Mouse (Mus musculus) myocyte (in vitro differentiated cells): ENCODE measurements around the gene Ogg1.

Source experiments
- CEBPB ChIP-seq: IDR thresholded peaks from 2 replicates; pipeline ENCODE4 v1.6.1; 2011; ENCODE audit warnings: mild to moderate bottlenecking, moderate library complexity; ENCODE audit not compliant: poor library complexity, insufficient read depth, severe bottlenecking
- E2F4 ChIP-seq: IDR thresholded peaks from one replicate; pipeline ENCODE4 v1.6.1; 2011; ENCODE audit warnings: mild to moderate bottlenecking, control low read depth, moderate library complexity; ENCODE audit not compliant: insufficient read depth
- MAX ChIP-seq: IDR thresholded peaks from one replicate; pipeline ENCODE4 v1.6.1; 2011; ENCODE audit warnings: low read depth, mild to moderate bottlenecking, control low read depth
- MYOD1 ChIP-seq, 3 experiments: IDR thresholded peaks; one replicate each; pipeline ENCODE4 v1.6.1; 2011; ENCODE audit warnings: control low read depth in 2 of 3, low read depth in 2 of 3, mild to moderate bottlenecking in 2 of 3, moderate library complexity in 1 of 3; ENCODE audit not compliant: insufficient read length in 2 of 3, control insufficient read depth in 1 of 3
- MYOG ChIP-seq, 3 experiments: IDR thresholded peaks; one replicate each; pipeline ENCODE4 v1.6.1; 2011; ENCODE audit warnings: control low read depth in 2 of 3, low read depth in 2 of 3, mild to moderate bottlenecking in 2 of 3; ENCODE audit not compliant: insufficient read length in 2 of 3, control insufficient read depth in 1 of 3, insufficient read depth in 1 of 3
- POLR2A ChIP-seq: IDR thresholded peaks from one replicate; pipeline ENCODE4 v1.6.1; 2011; ENCODE audit warnings: low read depth, mild to moderate bottlenecking, control low read depth, moderate library complexity; ENCODE audit not compliant: insufficient read length
- POLR2AphosphoS2 ChIP-seq: IDR thresholded peaks from one replicate; pipeline ENCODE4 v1.6.1; 2011; ENCODE audit warnings: low read depth, control low read depth; ENCODE audit not compliant: insufficient read length
- REST ChIP-seq: IDR thresholded peaks from one replicate; pipeline ENCODE4 v1.6.1; 2011; ENCODE audit warnings: mild to moderate bottlenecking, control low read depth, moderate library complexity; ENCODE audit not compliant: insufficient read depth, insufficient read length
- SRF ChIP-seq: IDR thresholded peaks from one replicate; pipeline ENCODE4 v1.6.1; 2011; ENCODE audit warnings: low read depth; ENCODE audit not compliant: control insufficient read depth, insufficient read length
- TCF12 ChIP-seq: IDR thresholded peaks from one replicate; pipeline ENCODE4 v1.6.1; 2011; ENCODE audit warnings: mild to moderate bottlenecking, control low read depth; ENCODE audit not compliant: poor library complexity, insufficient read depth, severe bottlenecking
- TCF3 ChIP-seq: IDR thresholded peaks from one replicate; pipeline ENCODE4 v1.6.1; 2011; ENCODE audit warnings: low read depth, control low read depth; ENCODE audit not compliant: insufficient read length
- USF1 ChIP-seq: IDR thresholded peaks from one replicate; pipeline ENCODE4 v1.6.1; 2011; ENCODE audit warnings: low read depth, mild to moderate bottlenecking, control low read depth, moderate library complexity

DNA sequence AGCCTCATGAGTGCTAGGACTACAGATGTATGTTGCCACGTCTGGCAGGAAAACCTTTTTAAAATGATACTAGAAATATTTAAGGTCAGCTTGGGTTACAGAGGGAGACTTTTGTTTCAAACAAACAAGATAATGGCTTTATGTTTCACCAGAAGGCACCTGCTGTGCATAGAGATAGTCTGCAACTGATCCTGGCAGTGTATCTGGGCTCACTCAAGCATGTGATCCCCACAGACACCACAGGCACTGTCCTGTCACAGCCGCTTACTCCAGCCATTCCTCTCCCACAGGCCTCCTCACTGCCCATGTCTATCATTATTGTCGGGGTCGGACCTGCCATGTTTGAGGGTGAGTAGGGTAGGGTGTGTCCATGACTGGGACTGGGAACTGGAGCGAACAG is 25.4 kb upstream of the Ogg1 start:
- TF ChIP-seq POLR2A (no peak), POLR2AphosphoS2 (no peak), CEBPB (no peak), USF1 (no peak), TCF12 (no peak), MYOG (IDR thresholded peaks at IDR 0.05; ENCODE audit: control insufficient read depth in 1 of 3, insufficient read depth in 1 of 3, insufficient read length in 2 of 3, low read depth in 2 of 3) (no peak), REST (no peak), MAX (no peak), SRF (no peak), MYOD1 (IDR thresholded peaks at IDR 0.05; ENCODE audit: control insufficient read depth in 1 of 3, insufficient read length in 2 of 3, low read depth in 2 of 3) (no peak), E2F4 (no peak), TCF3 (no peak)
